Mouse (Mus musculus): ENCODE data around the gene Ctf2. TPM values are rescaled to one million over a fixed set of nuclear protein-coding genes. Genes with fewer than 3 reads are reported as not detected.

The Ctf2 gene
- total and polyA plus RNA-seq, 3 experiments: 0.36 TPM; not detected in 2

- Histone ChIP-seq H3K4me2 (ENCODE audit: insufficient read depth, low read depth, poor library complexity, severe bottlenecking) (no peak overlapping the region), H3K9ac (ENCODE audit: insufficient read depth, low read depth) (no peak overlapping the region), H3K27me3 (replicated peaks) (peaks cover 6% of the 10 kb centered on the region), H3K9me3 (replicated peaks; ENCODE audit: low read length) (no peaks in the 10 kb centered on the region), H3K4me1 (ENCODE audit: control insufficient read depth in 1 of 2, insufficient read depth in 2 of 2) (no peaks in the 10 kb centered on the region), H3K79me2 (replicated peaks; ENCODE audit: control insufficient read depth, extremely low read depth, insufficient read depth, poor library complexity, severe bottlenecking) (no peaks in the 10 kb centered on the region), H3K36me3 (replicated peaks in 1 of 2; ENCODE audit: control insufficient read depth in 1 of 2, insufficient read depth in 1 of 2, low read length in 1 of 2) (no peaks in the 10 kb centered on the region), H3K27ac (ENCODE audit: insufficient read depth, low read depth) (no peak overlapping the region), H3K4me3 (replicated peaks in 1 of 3; ENCODE audit: low read depth in 2 of 3, low read length in 2 of 3, poor library complexity in 1 of 3) (no peak overlapping the region)
- dilution Hi-C loops (cut with MboI; ENCODE audit: extremely low pct_ligation_motif_present, extremely low pct_unique_long_range_greater_than_20kb, low sequenced_read_pairs): no loop called here
- in situ Hi-C loops (cut with MboI; ENCODE audit: low pct_ligation_motif_present, low pct_unique_long_range_greater_than_20kb, low sequenced_read_pairs): no loop called here
- TF ChIP-seq POLR2AphosphoS2 (IDR thresholded peaks at IDR 0.05; ENCODE audit: low read depth, low read length) (no peak), TBP (conservative IDR thresholded peaks at IDR 0.05; ENCODE audit: low read depth, low read length) (peak; percentile 85), PAX5 (IDR thresholded peaks at IDR 0.05; ENCODE audit: low read length) (no peak), HCFC1 (IDR thresholded peaks at IDR 0.05; ENCODE audit: low read depth, low read length) (no peak)
- no peak for DNase-seq (ENCODE audit: extremely low read depth)
These were observed 13.6 kb downstream of the Ctf2 start for GRCm38 (mm10) chr7:127718339-127718738.

GRCm38 (mm10) chr7:127716992-127717391, 15.0 kb downstream of the Ctf2 start:
- no peak overlapping the region for H3K4me2 ChIP-seq (ENCODE audit: insufficient read depth, low read depth, poor library complexity, severe bottlenecking)
- H3K27me3 ChIP-seq (replicated peaks): peaks cover 6% of the 10 kb centered on the region
- H3K4me3 ChIP-seq (replicated peaks in 1 of 3; ENCODE audit: low read depth in 2 of 3, low read length in 2 of 3, poor library complexity in 1 of 3): no peak overlapping the region
- no peak overlapping the region for H3K27ac ChIP-seq (ENCODE audit: insufficient read depth, low read depth)
- H3K79me2 ChIP-seq (replicated peaks; ENCODE audit: control insufficient read depth, extremely low read depth, insufficient read depth, poor library complexity, severe bottlenecking): no peaks in the 10 kb centered on the region
- H3K36me3 ChIP-seq (replicated peaks in 1 of 2; ENCODE audit: control insufficient read depth in 1 of 2, insufficient read depth in 1 of 2, low read length in 1 of 2): no peaks in the 10 kb centered on the region
- no peak for TF ChIP-seq MAFK (IDR thresholded peaks at IDR 0.05; ENCODE audit: insufficient replicate concordance, low read length)
- TF ChIP-seq JUN (IDR thresholded peaks at IDR 0.05; ENCODE audit: insufficient read depth, low read depth, low read length): no peak
- no peak for TF ChIP-seq MAZ (IDR thresholded peaks at IDR 0.05; ENCODE audit: low read depth, low read length)
- TF ChIP-seq E2F4 (IDR thresholded peaks at IDR 0.05; ENCODE audit: insufficient replicate concordance, low read depth, low read length): no peak
- TF ChIP-seq IRF4 (IDR thresholded peaks at IDR 0.05; ENCODE audit: low read depth, low read length): no peak
- TF ChIP-seq POLR2AphosphoS2 (IDR thresholded peaks at IDR 0.05; ENCODE audit: low read depth, low read length): no peak
- peak; percentile 55; the same call in 1 of the 2 replicates for TF ChIP-seq UBTF (IDR thresholded peaks at IDR 0.05; ENCODE audit: low read depth, low read length)
- no peak for TF ChIP-seq NELFE (IDR thresholded peaks at IDR 0.05; ENCODE audit: low read depth, low read length)
- TF ChIP-seq TCF12 (IDR thresholded peaks at IDR 0.05; ENCODE audit: low read depth, low read length): no peak
- TF ChIP-seq CTCF (conservative IDR thresholded peaks at IDR 0.05 in 1 of 2, IDR thresholded peaks at IDR 0.05 in 1 of 2; ENCODE audit: low read depth in 2 of 2, low read length in 2 of 2): peak in 1 of 2 experiments; percentile 36; a peak in 2 of 4 replicates
- TF ChIP-seq USF2 (conservative IDR thresholded peaks at IDR 0.05; ENCODE audit: low read depth, low read length): no peak
- no peak for TF ChIP-seq HCFC1 (IDR thresholded peaks at IDR 0.05; ENCODE audit: low read depth, low read length)
- TF ChIP-seq EP300 (IDR thresholded peaks at IDR 0.05; ENCODE audit: low read length): no peak
- TF ChIP-seq USF1 (IDR thresholded peaks at IDR 0.05; ENCODE audit: low read depth, low read length): no peak
- no peak for TF ChIP-seq ZNF384 (IDR thresholded peaks at IDR 0.05; ENCODE audit: low read depth, low read length)
- no peak for TF ChIP-seq CHD1 (IDR thresholded peaks at IDR 0.05; ENCODE audit: low read depth, low read length)
- TF ChIP-seq SMC3 (IDR thresholded peaks at IDR 0.05; ENCODE audit: low read depth, low read length): 0 out of 2 replicates have a peak, but pooled peaks have one; percentile 10
- in situ Hi-C loops (cut with MboI; ENCODE audit: low pct_ligation_motif_present, low pct_unique_long_range_greater_than_20kb, low sequenced_read_pairs) (no loop called here), dilution Hi-C loops (cut with MboI; ENCODE audit: extremely low pct_ligation_motif_present, extremely low pct_unique_long_range_greater_than_20kb, low sequenced_read_pairs) (no loop called here)
- H3K4me1 ChIP-seq (ENCODE audit: control insufficient read depth in 1 of 2, insufficient read depth in 2 of 2): no peaks in the 10 kb centered on the region
- DNase-seq (ENCODE audit: extremely low read depth): no peak
- no peaks in the 10 kb centered on the region for H3K9me3 ChIP-seq (replicated peaks; ENCODE audit: low read length)
- H3K9ac ChIP-seq (ENCODE audit: insufficient read depth, low read depth): no peak overlapping the region

All from CH12.LX (cell line).